Mouse (Mus musculus): ENCODE data around the gene Gfod2.

The Gfod2 gene

GRCm38 (mm10) chr8:105704146-105704812 is 54.2 kb downstream of the Gfod2 start:
- in situ Hi-C loops (cut with MboI, MseI), result no loop called here

DNA sequence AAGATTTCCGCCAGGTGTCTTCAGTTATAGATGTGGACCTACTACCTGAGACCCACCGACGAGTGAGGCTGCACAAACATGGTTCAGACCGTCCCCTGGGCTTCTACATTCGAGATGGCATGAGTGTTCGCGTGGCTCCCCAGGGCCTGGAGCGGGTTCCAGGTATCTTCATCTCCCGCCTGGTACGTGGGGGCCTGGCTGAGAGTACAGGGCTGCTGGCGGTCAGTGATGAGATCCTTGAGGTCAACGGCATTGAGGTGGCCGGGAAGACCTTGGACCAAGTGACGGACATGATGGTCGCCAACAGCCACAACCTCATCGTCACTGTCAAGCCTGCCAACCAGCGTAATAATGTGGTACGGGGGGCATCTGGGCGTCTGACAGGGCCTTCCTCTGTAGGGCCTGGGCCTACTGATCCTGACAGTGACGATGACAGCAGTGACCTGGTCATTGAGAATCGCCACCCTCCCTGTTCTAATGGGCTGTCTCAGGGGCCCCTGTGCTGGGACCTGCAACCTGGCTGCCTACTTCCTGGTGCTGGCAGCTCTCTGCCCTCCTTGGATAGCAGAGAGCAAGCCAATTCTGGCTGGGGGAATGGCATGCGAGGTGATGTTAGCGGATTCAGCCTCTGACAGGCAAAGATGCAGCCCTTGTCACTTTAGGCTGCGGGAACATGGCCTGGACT is 55.6 kb downstream of the Gfod2 start:
- in situ Hi-C loops (cut with MboI, MseI), result no loop called here

GRCm38 (mm10) chr8:105702001-105702401 is 56.5 kb downstream of the Gfod2 start:
- in situ Hi-C loops (cut with MboI, MseI), result no loop called here

- in situ Hi-C loops (cut with MboI, MseI), result no loop called here
Observed at GRCm38 (mm10) chr8:105700966-105701824, 57.3 kb downstream of the Gfod2 start, which contains the start of the genes Acd and Pard6a. TSS of gene Acd (minus strand) at chr8:105701102. TSS of gene Pard6a (plus strand) at chr8:105701148.

GRCm38 (mm10) chr8:105700566-105700965 is 57.9 kb downstream of the Gfod2 start:
- in situ Hi-C loops (cut with MboI, MseI), result no loop called here

- in situ Hi-C loops (cut with MboI, MseI), result no loop called here
Observed at GRCm38 (mm10) chr8:105699488-105700215, 58.8 kb downstream of the Gfod2 start.

GRCm38 (mm10) chr8:105698734-105699133 is 59.7 kb downstream of the Gfod2 start:
- in situ Hi-C loops (cut with MboI, MseI), result no loop called here

GRCm38 (mm10) chr8:105697196-105697780 is 61.2 kb downstream of the Gfod2 start:
- in situ Hi-C loops (cut with MboI, MseI), result no loop called here

- in situ Hi-C loops (cut with MboI, MseI), result no loop called here
Observed at GRCm38 (mm10) chr8:105695080-105695780, 63.2 kb downstream of the Gfod2 start.

DNA sequence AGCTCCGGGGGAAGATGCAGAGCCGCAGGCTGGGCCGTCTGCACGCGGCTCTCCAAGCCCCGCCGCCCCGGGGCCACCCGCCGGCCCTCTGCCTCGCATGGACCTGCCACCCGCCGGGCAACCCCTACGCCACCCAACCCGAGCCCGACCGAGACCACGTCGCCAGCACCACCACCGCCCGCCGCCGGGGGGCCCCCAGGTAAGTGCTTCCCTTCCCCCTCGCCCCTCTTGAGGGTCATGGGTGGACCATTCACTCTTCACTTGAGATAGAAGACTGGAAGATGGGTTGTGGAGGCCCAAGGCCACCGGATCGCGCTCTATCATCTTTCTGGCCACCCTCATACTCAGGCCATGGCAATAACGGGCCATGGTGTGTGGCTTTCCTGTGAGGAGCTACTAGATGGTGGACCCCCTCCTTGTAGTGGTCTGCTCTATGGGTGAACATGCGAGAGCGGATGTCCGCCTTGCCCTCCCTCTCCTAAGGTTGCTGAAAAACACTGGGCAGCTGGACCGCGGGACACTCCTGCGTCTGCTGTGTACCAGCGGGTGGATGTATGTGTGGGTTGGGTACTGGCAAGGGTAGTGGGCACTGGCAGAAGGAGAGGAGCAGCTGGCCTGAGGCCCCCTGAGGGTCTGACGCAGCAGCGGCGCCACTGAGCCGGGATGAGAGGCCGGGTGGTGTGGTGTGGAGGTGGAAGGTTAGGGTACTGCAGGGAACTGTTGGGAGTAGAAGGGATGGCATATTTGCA is 64.2 kb downstream of the Gfod2 start:
- in situ Hi-C loops (cut with MboI, MseI), result no loop called here

- in situ Hi-C loops (cut with MboI, MseI), result no loop called here
Observed at GRCm38 (mm10) chr8:105693648-105694047, 64.8 kb downstream of the Gfod2 start.

DNA sequence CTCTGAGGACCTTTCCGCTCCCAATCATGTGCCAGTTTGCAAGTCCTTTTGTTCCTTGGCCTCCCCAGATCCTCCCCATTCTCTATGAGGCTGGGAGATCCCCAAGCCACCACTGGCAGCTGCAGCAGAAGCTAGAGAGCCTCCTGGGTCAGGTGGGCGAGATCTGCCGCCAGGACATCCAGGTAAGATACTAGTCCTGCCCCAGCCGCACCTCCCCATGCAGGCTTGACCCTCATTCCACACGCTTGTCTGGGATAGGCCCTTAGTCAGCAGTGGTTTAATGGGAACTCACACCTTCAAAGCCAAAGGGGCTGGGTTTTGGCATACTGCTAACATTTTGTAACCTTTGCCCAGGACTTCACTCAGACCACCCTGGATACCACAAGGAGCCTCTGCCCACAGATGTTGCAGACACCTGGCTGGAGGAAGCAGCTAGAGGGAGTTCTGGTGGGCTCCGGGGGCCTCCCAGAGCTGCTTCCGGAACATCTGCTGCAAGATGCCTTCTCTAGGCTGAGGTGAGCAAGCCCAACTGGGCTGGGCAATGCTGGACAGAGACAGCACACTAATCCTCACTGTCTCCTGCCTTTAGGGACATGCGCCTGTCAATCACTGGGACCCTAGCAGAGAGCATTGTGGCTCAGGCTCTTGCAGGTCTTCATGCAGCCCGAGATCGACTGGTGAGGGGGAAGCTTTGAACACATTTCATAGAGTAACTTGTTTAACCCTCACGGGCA is 65.8 kb downstream of the Gfod2 start:
- in situ Hi-C loops (cut with MboI, MseI), result no loop called here

DNA sequence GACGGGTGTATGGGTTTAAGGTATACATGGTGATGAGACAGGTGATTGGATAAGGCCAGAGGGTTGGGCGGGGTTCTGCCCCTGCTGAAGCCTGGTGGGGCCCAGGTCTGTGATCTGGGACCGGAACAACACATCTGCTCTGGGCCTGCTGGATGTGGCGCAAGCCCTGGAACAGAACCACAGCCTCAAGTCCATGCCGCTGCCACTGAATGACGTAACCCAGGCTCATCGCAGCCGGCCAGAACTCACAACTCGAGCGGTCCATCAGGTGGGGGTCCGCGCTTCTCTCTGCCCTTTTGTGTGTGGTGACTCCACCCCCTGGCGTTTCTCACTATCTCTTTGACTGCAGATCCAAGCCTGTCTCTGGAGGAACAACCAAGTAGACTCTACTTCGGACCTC is 67.5 kb downstream of the Gfod2 start:
- in situ Hi-C loops (cut with MboI, MseI), result no loop called here

GRCm38 (mm10) chr8:105689983-105690360 is 68.5 kb downstream of the Gfod2 start:
- in situ Hi-C loops (cut with MboI, MseI), result loop anchor here (5.0 kb wide), 2 partner anchors 63 to 88 kb away; no protein-coding TSS in a partner anchor

DNA sequence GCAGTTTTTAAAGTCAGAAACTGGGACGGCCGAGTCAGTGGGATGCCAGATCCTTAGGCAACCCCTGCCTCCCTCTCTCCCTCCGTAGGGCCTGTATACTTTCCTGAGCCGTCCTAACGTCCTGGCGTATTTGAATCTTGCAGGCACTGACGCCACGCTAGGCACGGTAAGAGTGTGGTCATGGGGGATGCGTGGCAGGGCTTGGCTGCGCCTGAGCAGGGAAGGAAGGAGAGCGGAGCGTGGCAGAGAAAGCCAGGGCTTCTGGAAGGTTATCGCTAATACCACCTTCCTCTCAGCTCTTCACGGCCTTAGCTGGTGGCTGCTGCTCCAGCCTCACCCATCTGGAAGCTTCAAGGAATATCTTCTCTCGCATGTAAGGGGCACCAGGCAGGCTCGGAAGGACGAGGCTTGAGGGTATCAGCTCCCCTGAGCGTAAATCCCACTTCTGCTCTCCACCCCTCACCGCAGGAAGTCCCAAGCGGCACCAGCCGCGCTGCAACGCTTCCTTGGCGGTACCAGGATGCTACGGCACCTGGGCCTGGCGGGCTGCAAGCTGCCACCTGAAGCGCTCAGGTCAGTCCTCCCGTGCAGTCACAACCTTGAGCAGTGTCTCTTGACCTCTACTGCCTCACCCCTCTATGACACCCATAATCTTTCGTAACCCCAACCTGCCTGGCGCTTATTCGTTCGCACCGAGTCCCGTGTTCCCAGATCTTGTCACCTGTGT is 69.0 kb downstream of the Gfod2 start:
- in situ Hi-C loops (cut with MboI, MseI), result loop anchor here (5.0 kb wide), 2 partner anchors 62 to 87 kb away; no protein-coding TSS in a partner anchor

GRCm38 (mm10) chr8:105688242-105688752 is 70.2 kb downstream of the Gfod2 start:
- in situ Hi-C loops (cut with MboI, MseI), result loop anchor here (5.0 kb wide), 2 partner anchors 61 to 86 kb away; no protein-coding TSS in a partner anchor

DNA sequence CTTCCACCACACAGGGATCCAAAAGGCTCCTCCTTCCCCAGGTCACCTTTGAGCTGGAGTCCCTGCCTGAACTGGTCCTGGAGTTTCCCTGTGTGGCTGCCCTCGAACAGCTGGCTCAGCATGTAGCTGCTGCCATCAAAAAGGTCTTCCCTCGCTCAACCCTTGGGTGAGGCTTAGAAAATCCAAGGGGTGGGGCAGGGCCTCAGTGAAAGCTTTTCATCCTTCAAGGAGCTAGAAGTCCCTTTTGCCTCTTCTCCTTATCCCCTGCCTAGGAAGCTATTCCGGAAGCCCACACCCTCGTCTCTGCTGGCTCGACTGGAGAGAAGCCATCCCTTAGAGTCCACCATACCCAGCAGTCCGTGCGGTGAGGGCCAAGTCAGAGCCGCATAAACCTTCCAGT is 71.0 kb downstream of the Gfod2 start:
- in situ Hi-C loops (cut with MboI, MseI), result loop anchor here (5.0 kb wide), 2 partner anchors 60 to 85 kb away; no protein-coding TSS in a partner anchor

DNA sequence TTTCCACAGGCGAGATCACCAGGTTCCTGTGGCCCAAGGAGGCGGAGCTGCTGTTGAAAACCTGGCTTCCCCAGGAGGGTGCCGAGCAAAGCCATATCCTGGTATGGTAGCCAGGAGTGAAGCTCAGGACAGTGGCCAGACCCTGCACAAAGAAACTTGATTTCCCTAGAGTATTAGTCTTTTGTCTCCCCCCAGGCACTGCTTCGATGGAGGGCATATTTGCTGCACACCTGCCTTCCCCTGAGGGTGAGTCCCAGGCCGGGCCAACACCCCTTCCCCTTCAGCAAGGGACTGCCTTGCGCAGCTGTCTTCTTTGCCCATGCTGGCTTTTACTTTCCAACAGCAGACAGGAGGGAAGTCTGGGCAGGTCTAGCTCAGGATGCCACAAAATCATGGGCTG is 71.9 kb downstream of the Gfod2 start:
- in situ Hi-C loops (cut with MboI, MseI), result loop anchor here (5.0 kb wide), 2 partner anchors 59 to 84 kb away; no protein-coding TSS in a partner anchor

Measured in T-helper 2 cell (primary cell).